Mouse (Mus musculus) adrenal gland, postnatal 14 days (tissue): ENCODE results near the gene Bst2. TPM values are rescaled to one million over a fixed set of nuclear protein-coding genes. Genes with fewer than 3 reads are reported as not detected.
A peak's percentile ranks its signal among the peaks of the same experiment; 100 is the strongest.

Experiments
- DNase-seq: peaks from one replicate; pipeline ENCODE4 v3.0.0; 2021; ENCODE audit warnings: mixed read lengths
- long read RNA-seq, 2 experiments: library from polyadenylated mRNA; stranded (forward); transcript quantifications; one replicate each; pipeline ENCODE4 v2.0.0; 2021
- total RNA-seq: library from RNA; stranded (reverse); gene quantifications from 2 replicates; pipeline ENCODE4 v1.2.3, GENCODE M21; 2021

Bst2 gene
- 45.6 and 47.9 TPM in 2 replicates for total RNA-seq
- long read RNA-seq, experiment 1, transcript Bst2-201 (5 exons, 792 nt): major isoform, 31 of 33 reads
- long read RNA-seq, experiment 1, partial matches to known transcripts: 0 of 33 reads
- long read RNA-seq, experiment 1, other reads (novel, unspliced or antisense): 2 of 33 reads
- long read RNA-seq, experiment 2, transcript Bst2-201 (5 exons, 792 nt): major isoform, 26 of 27 reads
- long read RNA-seq, experiment 2, partial matches to known transcripts: 1 of 27 reads
- long read RNA-seq, experiment 2, other reads (novel, unspliced or antisense): 0 of 27 reads

- peak; percentile 94 for DNase-seq
Measured at GRCm38 (mm10) chr8:71537028-71537867, at the start of gene Bst2. Gene Bst2 (minus strand): TSS chr8:71537456.

- DNase-seq: peak; percentile 76
Measured at GRCm38 (mm10) chr8:71586891-71587290, 49.6 kb upstream of the Bst2 start.

- DNase-seq: peak; percentile 28
Measured at GRCm38 (mm10) chr8:71580201-71580600, 42.9 kb upstream of the Bst2 start.

- DNase-seq: peak; percentile 86
Measured at GRCm38 (mm10) chr8:71579476-71579875, 42.2 kb upstream of the Bst2 start.

- no peak for DNase-seq
Measured at GRCm38 (mm10) chr8:71579009-71579408, 41.8 kb upstream of the Bst2 start.

DNA sequence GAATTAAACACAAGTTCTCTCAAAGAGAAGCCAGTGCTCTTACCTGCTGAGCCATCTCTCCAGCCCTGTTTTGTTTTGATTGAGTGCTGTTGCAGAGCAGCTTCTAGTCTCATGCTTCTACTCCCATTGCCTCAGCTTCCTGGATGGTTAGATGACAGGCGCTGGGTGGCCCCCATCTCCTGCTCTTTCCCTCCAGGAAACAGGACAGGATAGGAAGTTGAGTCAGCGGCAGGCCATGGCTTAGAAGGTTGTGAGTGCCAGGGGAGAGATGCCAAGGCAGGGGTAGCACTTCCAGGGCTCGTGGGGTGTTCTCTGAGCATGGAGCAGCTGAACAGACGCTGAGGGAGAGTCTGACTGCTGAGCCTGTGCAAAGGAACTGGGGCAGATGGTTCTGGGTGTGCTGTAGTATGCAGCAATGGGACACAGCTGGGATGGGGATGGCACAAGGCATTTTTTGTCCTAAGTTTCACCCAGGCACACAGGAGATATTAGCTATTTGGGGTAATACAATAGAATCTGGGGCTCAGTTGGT is 40.7 kb upstream of the Bst2 start:
- DNase-seq: no peak

- DNase-seq: no peak
Measured at GRCm38 (mm10) chr8:71575020-71575419, 37.8 kb upstream of the Bst2 start.

- peak; percentile 74 for DNase-seq
Measured at GRCm38 (mm10) chr8:71574426-71574825, 37.2 kb upstream of the Bst2 start.

DNA sequence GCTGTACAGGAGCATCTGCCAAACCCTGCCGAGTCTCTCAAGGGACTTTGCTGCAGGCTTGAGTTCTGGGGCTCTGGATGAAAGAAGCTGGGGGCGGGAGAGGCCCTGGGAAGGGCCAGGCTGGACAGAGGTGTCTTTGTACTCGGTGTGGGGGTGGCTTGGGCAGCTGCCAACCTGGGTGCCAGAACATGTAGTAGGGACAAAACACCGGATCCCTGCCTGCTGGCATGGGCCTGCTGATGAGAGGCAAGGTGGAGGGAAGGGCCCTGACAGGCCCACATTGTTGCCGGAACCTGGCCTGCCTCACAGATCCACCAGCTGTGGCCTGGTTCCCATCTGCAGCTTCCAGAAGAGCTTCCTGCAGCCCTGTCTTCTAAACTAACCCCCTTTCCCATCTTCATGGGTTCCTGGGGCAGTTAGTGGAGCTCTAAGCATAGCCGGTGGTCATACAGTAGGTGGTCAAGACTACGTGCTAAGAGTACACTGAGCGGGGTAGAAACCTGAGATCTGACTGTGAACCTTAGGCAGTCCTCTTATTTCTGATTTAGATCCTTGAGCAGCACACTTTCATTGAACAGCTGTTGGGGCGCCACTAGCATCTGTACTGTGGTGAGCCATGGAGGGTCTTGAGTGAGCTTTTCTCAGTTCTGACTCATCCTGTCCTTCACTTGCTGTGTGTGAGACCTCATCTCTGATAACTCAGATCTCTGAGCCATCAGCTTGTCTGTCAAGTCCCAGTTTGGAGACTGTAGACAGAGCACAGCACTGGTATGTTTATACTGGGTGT is 35.8 kb upstream of the Bst2 start:
- peak; percentile 84 for DNase-seq

DNA sequence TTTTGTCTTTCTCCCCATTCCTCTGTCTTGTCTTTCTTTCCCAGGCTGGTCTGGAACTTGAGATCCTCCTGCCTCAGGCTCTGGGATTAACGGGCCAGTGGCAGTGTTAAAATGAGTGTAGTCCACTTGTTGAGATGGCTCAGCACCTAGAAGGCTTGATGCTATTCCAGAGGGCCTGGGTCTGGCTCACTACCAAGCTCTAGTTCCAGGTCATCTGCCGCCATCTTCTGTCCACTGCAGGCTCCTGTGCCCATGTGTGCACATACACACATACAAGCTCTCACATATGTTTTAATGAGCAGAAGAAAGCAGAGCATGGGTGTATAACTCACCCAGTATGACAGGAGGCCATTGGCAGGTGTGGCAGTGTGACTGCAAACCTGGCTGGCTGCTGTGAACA is 34.8 kb upstream of the Bst2 start:
- DNase-seq: no peak

- peak; percentile 95 for DNase-seq
Measured at GRCm38 (mm10) chr8:71570291-71570954, 33.2 kb upstream of the Bst2 start.

GRCm38 (mm10) chr8:71569366-71570290 is 32.4 kb upstream of the Bst2 start:
- peak; percentile 91 for DNase-seq

DNA sequence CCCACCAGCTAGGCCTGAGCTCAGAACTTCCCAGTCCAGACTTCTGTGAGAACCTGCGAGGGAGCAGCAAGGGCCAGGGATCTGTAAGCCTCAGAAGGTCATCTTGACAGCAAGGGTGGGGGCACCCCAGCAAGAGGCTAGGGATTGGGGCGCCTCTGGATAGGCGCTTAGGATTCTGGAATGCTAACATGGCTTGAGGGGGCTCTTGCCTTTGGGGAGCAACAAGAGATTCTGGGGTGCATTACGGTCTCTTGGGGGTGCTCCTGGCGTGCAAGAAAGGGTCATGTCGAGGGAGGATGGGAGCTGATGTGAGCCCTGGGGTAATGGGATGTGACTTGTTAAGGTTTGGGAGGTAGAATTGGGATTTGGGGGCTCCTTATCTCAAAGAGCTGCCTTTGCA is 31.7 kb upstream of the Bst2 start:
- no peak for DNase-seq

- peak; percentile 93 for DNase-seq
Measured at GRCm38 (mm10) chr8:71568387-71568937, 31.2 kb upstream of the Bst2 start, which contains the start of gene Slc27a1. Gene Slc27a1 (plus strand): TSS chr8:71568882.

- no peak for DNase-seq
Measured at GRCm38 (mm10) chr8:71567587-71567986, 30.3 kb upstream of the Bst2 start.

DNA sequence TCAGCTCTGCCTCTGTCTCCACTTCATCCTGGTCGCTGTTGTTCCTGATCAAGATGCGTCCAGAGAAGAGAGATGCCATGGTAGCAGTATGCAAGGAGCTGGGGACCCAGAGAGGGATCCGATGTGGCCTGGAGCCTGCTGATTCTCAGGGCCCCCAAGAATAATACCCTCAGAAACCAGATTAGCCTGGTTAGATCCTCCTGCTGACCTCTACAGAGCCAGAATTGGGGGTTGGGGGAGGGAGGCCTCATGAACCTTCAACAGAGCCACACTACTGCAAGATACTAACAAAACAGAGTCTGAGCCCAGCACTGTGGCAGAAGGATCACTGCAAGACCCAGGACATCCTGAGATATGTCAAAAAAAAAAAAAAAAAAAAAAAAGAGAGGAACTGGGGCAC is 29.2 kb upstream of the Bst2 start, which contains the start of gene Nxnl1:
TSS of gene Nxnl1 (minus strand) at position 101 of the 400 bp plus-strand sequence.
- no peak for DNase-seq

DNA sequence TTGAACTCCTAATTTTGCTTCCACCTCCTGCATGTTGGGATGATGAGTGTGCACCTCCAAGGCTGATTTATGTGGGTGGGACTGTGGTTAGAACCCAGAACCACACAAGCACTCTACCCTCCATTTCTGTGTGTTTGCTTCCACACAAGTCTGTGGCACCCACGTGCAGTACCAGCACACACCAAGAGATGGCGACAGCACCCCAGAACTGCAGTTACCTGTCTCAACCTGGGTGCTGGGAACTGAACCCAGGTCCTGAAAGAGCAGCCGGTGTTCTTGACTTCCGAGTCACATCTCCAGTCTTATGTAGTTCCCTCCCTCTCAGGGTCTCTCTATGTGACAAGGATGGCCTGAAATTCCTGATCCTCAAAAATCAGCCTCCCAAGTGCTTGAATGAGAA is 26.7 kb upstream of the Bst2 start:
- no peak for DNase-seq

GRCm38 (mm10) chr8:71562751-71563150 is 25.5 kb upstream of the Bst2 start:
- DNase-seq: peak; percentile 92

GRCm38 (mm10) chr8:71561401-71561800 is 24.1 kb upstream of the Bst2 start:
- peak; percentile 70 for DNase-seq

GRCm38 (mm10) chr8:71560765-71561164 is 23.5 kb upstream of the Bst2 start:
- peak; percentile 47 for DNase-seq
